Mouse (Mus musculus) neural tube, embryonic 11.5 days (tissue): ENCODE data around the gene Patl1. TPM values are rescaled to one million over a fixed set of nuclear protein-coding genes. Genes with fewer than 3 reads are reported as not detected.
"Not testable (repeated sequence)": the region's sequence is repeated elsewhere in the genome, so short reads cannot be mapped to it uniquely, and the experiment has no call there.

Experiments used
- ATAC-seq: fragments of 200-750 bp; cut with Nextera tagmentation; 2 replicates; pipeline ENCODE4 v1.8.0; 2017; ENCODE audit warnings: moderate number of reproducible peaks, mild to moderate bottlenecking, moderate TSS enrichment, moderate library complexity; ENCODE audit not compliant: insufficient read depth, low FRiP score, low TSS enrichment
- DNase-seq: peaks from one replicate; pipeline ENCODE4 v3.0.0-alpha.2; 2015; ENCODE audit warnings: low spot score
- H3K27ac ChIP-seq: fragments of 300-500 bp; sonication (generic); 2 replicates; pipeline ENCODE4 v1.5.1; 2014; ENCODE audit warnings: low read depth, mild to moderate bottlenecking, low read length
- H3K27me3 ChIP-seq: fragments of 300-500 bp; sonication (generic); 2 replicates; pipeline ENCODE4 v1.6.1; 2014; ENCODE audit warnings: mild to moderate bottlenecking, low read length, mixed read lengths; ENCODE audit not compliant: control insufficient read depth, insufficient read depth
- H3K36me3 ChIP-seq: fragments of 300-500 bp; sonication (generic); 2 replicates; pipeline ENCODE4 v1.6.1; 2014; ENCODE audit warnings: mild to moderate bottlenecking, low read length, moderate library complexity, mixed read lengths; ENCODE audit not compliant: control insufficient read depth, insufficient read depth
- H3K4me1 ChIP-seq: fragments of 300-500 bp; sonication (generic); 2 replicates; pipeline ENCODE4 v1.6.1; 2014; ENCODE audit warnings: low read length, mixed read lengths; ENCODE audit not compliant: control insufficient read depth, insufficient read depth
- H3K4me2 ChIP-seq: fragments of 300-500 bp; sonication (generic); 2 replicates; pipeline ENCODE4 v1.6.1; 2014; ENCODE audit warnings: low read depth, mild to moderate bottlenecking, moderate library complexity
- H3K4me3 ChIP-seq: fragments of 300-500 bp; sonication (generic); 2 replicates; pipeline ENCODE4 v1.5.1; 2014; ENCODE audit warnings: low read depth, low read length
- H3K9ac ChIP-seq: fragments of 300-500 bp; sonication (generic); 2 replicates; pipeline ENCODE4 v1.6.1; 2014; ENCODE audit warnings: mild to moderate bottlenecking, low read length
- H3K9me3 ChIP-seq: fragments of 300-500 bp; sonication (generic); 2 replicates; pipeline ENCODE4 v1.6.1; 2016; ENCODE audit warnings: low read length; ENCODE audit not compliant: control insufficient read depth
- WGBS: fragments of 180-500 bp; shearing (Covaris S2); extraction: QIAGEN DNeasy Blood & Tissue Kit; methylation state at CpG from one replicate; pipeline ENCODE4 v1.1.7; 2014; 5-methylcytosine and 5-hydroxymethylcytosine counted together
- polyA plus RNA-seq: library from polyadenylated mRNA; unstranded; fragments of >200 nt; fragmentation: Nextera tagmentation; extraction: Ambion mirVana; gene quantifications from 2 replicates; pipeline ENCODE4 v1.2.1, GENCODE M21; 2014

Patl1 gene
- polyA plus RNA-seq, 1 experiment from 2014 or later = 24.7 TPM

DNA sequence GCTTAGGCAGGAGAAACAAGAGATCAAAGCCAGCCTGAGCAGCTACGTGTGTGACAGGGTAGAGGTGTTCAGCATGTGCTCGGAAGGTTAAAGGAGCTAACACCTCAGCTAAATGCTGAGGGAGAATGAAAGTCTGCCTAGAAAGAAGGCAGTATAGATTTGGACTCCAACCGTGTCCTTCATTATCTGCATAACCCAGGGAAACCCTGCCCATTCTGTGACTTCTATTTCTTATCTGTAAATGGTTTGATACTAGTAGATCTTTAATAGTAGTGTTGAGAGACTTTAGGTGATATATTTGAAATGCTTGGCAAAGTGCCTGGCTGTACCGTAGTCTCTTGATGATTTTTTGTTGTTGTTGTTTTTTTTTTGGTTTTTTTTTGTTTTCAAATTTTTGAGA is 63.5 kb downstream of the Patl1 start:
- Histone ChIP-seq H3K36me3 (peaks cover 33% of the 10 kb centered on the region), H3K9me3 (no peaks in the 10 kb centered on the region), H3K9ac (no peak overlapping the region), H3K4me1 (no peaks in the 10 kb centered on the region), H3K27me3 (no peaks in the 10 kb centered on the region), H3K27ac (no peak overlapping the region), H3K4me2 (no peak overlapping the region), H3K4me3 (no peak overlapping the region)
- ATAC-seq (no peak), DNase-seq (no peak)
- 87% methylated on average over 4 of the region's 4 CpGs for WGBS

- DNase-seq (no peak), ATAC-seq (no peak)
- Histone ChIP-seq H3K9ac (no peak overlapping the region), H3K27me3 (no peaks in the 10 kb centered on the region), H3K4me2 (no peak overlapping the region), H3K27ac (no peak overlapping the region), H3K9me3 (no peaks in the 10 kb centered on the region), H3K4me3 (no peak overlapping the region), H3K36me3 (peaks cover 30% of the 10 kb centered on the region), H3K4me1 (no peaks in the 10 kb centered on the region)
- 86% methylated on average over 5 of the region's 5 CpGs for WGBS
Measured at GRCm38 (mm10) chr19:11977363-11977762, 65.2 kb downstream of the Patl1 start.

- no peak overlapping the region for H3K27ac ChIP-seq
- no peak overlapping the region for H3K4me2 ChIP-seq
- H3K27me3 ChIP-seq = no peaks in the 10 kb centered on the region
- ATAC-seq (no peak), DNase-seq (no peak)
- peaks cover 33% of the 10 kb centered on the region for H3K36me3 ChIP-seq
- H3K9ac ChIP-seq = no peak overlapping the region
- WGBS = 88% methylated on average over 4 of the region's 4 CpGs
- no peaks in the 10 kb centered on the region for H3K4me1 ChIP-seq
- H3K4me3 ChIP-seq = no peak overlapping the region
- H3K9me3 ChIP-seq = no peaks in the 10 kb centered on the region
Measured at GRCm38 (mm10) chr19:11980471-11980870, 68.3 kb downstream of the Patl1 start.

- peaks cover 18% of the 10 kb centered on the region for H3K36me3 ChIP-seq
- H3K27ac ChIP-seq, H3K9me3 ChIP-seq, H3K4me2 ChIP-seq, H3K27me3 ChIP-seq, H3K9ac ChIP-seq, H3K4me1 ChIP-seq, DNase-seq, H3K4me3 ChIP-seq, ATAC-seq: not testable (repeated sequence)
- 92% methylated on average over 5 of the region's 5 CpGs for WGBS
Measured at GRCm38 (mm10) chr19:11984614-11985013, 72.4 kb downstream of the Patl1 start.

DNA sequence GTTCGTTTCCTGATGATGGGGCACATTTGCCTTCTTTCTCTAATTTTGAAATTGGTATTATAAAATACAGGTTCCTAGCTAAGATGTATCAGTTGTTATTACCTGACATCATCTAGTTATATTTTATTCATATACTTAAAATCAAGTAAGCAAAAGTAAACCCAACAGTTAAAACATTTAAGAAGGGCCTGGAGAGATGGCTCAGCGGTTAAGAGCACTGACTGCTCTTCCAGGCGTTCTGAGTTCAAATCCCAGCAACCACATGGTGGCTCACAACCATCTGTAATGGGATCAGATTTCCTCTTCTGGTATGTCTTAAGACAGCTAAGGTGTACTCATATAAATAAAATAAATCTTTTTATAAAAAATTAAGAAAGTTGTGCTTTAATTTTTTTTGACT is 75.6 kb downstream of the Patl1 start:
- Histone ChIP-seq H3K36me3 (peaks cover 15% of the 10 kb centered on the region), H3K9me3 (no peaks in the 10 kb centered on the region), H3K9ac (no peak overlapping the region), H3K27me3 (no peaks in the 10 kb centered on the region), H3K4me3 (no peak overlapping the region), H3K4me1 (no peaks in the 10 kb centered on the region), H3K27ac (no peak overlapping the region), H3K4me2 (no peak overlapping the region)
- ATAC-seq = no peak
- 93% methylated on average over 3 of the region's 3 CpGs for WGBS
- DNase-seq = no peak

DNA sequence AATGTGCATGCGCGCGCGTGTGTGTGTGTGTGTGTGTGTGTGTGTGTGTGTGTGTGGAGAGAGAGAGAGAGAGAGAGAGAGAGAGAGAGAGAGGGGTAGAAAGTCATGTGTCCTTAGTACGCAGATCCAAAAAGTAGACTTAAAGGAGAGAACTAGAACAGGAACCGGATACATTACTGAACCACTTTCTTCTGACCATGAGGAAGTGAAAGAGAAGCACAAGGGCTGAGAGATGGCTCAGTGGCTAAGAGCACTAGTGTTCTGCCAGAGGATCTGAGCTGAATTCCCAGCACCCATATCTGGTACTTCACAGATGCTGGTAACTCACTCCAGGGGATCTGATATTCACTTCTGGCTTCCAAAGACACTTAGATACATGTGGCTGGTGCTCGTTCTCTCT is 77.1 kb downstream of the Patl1 start:
- Histone ChIP-seq H3K9ac (no peak overlapping the region), H3K4me2 (no peak overlapping the region), H3K9me3 (no peaks in the 10 kb centered on the region), H3K27me3 (no peaks in the 10 kb centered on the region), H3K4me3 (no peak overlapping the region), H3K4me1 (no peaks in the 10 kb centered on the region), H3K27ac (no peak overlapping the region), H3K36me3 (peaks cover 10% of the 10 kb centered on the region)
- DNase-seq (no peak), ATAC-seq (no peak)
- WGBS = 99% methylated on average over 7 of the region's 7 CpGs

GRCm38 (mm10) chr19:11992034-11992433 is 79.8 kb downstream of the Patl1 start:
- Histone ChIP-seq H3K4me1 (no peaks in the 10 kb centered on the region), H3K4me3 (no peak overlapping the region), H3K27ac (no peak overlapping the region), H3K36me3 (peaks cover 13% of the 10 kb centered on the region), H3K9me3 (no peaks in the 10 kb centered on the region), H3K27me3 (no peaks in the 10 kb centered on the region), H3K9ac (no peak overlapping the region), H3K4me2 (no peak overlapping the region)
- WGBS = 94% methylated on average over 9 of the region's 9 CpGs
- DNase-seq = no peak
- ATAC-seq = no peak

DNA sequence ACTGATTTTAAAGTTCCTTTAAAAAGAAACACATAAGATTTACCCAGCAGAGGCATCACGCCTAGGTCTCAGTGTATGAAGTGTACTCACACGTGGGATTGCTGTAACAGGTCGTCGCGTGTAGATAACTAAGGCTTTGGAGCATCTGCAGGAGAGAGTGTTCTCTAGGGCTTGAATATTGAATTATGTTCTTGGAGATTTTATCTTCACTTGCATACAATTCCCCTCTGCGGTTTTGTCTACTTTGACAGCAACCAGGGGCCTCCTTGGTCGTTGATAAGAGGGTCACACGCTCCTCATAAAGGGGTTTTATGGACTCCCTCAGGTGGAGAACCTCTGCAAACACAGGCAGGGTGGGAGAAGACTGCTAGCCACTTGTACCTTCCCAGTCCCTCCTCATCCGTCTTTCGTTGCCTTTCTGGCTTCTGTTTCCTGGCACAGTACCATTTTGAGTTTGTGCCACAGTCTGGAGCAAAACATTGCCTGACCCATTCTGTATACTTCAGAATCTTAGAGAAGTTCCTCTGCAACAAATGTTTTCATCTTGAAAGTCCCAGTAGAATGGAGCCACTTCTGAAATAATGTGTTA is 80.3 kb downstream of the Patl1 start:
- H3K27me3 ChIP-seq = no peaks in the 10 kb centered on the region
- no peaks in the 10 kb centered on the region for H3K4me1 ChIP-seq
- no peak overlapping the region for H3K9ac ChIP-seq
- H3K27ac ChIP-seq = no peak overlapping the region
- WGBS = 93% methylated on average over 10 of the region's 10 CpGs
- no peak overlapping the region for H3K4me3 ChIP-seq
- DNase-seq (no peak), ATAC-seq (no peak)
- H3K9me3 ChIP-seq = no peaks in the 10 kb centered on the region
- no peak overlapping the region for H3K4me2 ChIP-seq
- H3K36me3 ChIP-seq = peaks cover 13% of the 10 kb centered on the region
